Mouse (Mus musculus) left cerebral cortex, postnatal 25 days (tissue): ENCODE results near the gene Dusp18. TPM values are rescaled to one million over a fixed set of nuclear protein-coding genes. Genes with fewer than 3 reads are reported as not detected.

Experiments used
- DNase-seq, 2 experiments: peaks; one replicate each; pipeline ENCODE4 v3.0.0; 2022; ENCODE audit warnings: low spot score in 2 of 2, mixed read lengths in 1 of 2
- intact Hi-C: fragments of 180-260 bp; cut with DNase I; formaldehyde crosslinking; loops from one replicate; pipeline ENCODE4 v1.15.1; 2025
- total RNA-seq, 2 experiments: library from RNA; stranded (reverse); gene quantifications; 2 replicates each; pipeline ENCODE4 v1.2.3; 2021

The Dusp18 gene
- total RNA-seq, 2 experiments from 2014 or later: 28.8 to 32.5 TPM

GRCm38 (mm10) chr11:3920476-3920875 is 25.4 kb downstream of the Dusp18 start:
- intact Hi-C loops: loop anchor here (5.0 kb wide), 1 partner anchor 113 kb away; no protein-coding TSS in a partner anchor

GRCm38 (mm10) chr11:3921281-3921850 is 26.3 kb downstream of the Dusp18 start:
- intact Hi-C loops: loop anchor here (5.0 kb wide), 1 partner anchor 114 kb away; no protein-coding TSS in a partner anchor

More at GRCm38 (mm10) chr11:3920476-3920875, 25.4 kb downstream of the Dusp18 start:
- DNase-seq: no peak

DNA sequence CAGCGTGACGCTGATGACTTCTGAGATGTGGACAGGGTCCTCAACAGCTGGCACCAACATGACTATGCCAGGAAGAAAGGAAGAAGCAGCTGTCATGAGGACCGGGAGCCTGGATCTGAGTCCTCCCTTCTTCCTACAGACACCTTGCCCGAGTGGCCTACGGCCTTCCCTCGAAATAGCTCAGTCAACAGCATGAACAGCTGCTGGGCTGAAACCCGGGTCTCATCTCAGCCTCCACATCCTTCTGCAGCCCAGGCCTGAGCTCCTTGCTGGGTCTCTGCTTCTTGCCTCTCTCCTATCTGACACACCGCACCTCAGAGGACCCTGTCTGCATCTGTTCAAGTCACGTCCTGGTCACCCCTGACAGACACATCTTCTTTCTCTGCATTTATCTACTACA is 27.1 kb downstream of the Dusp18 start:
- intact Hi-C loops: loop anchor here (5.0 kb wide), 1 partner anchor 115 kb away; no protein-coding TSS in a partner anchor
- no peak for DNase-seq

More at GRCm38 (mm10) chr11:3921281-3921850, 26.3 kb downstream of the Dusp18 start:
- peak; percentile 64 to 67 for DNase-seq

GRCm38 (mm10) chr11:3922731-3923130 is 27.7 kb downstream of the Dusp18 start:
- intact Hi-C loops: loop anchor here (5.0 kb wide), 1 partner anchor 115 kb away; no protein-coding TSS in a partner anchor
- DNase-seq: no peak

GRCm38 (mm10) chr11:3925916-3926315 is 30.9 kb downstream of the Dusp18 start:
- intact Hi-C loops: loop anchor here (5.0 kb wide), 1 partner anchor 36 kb away; the partner anchor contains the start of gene Pes1
- DNase-seq: no peak

- intact Hi-C loops: loop anchor here (10.0 kb wide), 1 partner anchor 465 kb away; no protein-coding TSS in a partner anchor
- DNase-seq: no peak
Observed at GRCm38 (mm10) chr11:3930019-3930418, 35.0 kb downstream of the Dusp18 start.

- DNase-seq: no peak
- intact Hi-C loops: loop anchor here (10.0 kb wide), 1 partner anchor 466 kb away; no protein-coding TSS in a partner anchor
Observed at GRCm38 (mm10) chr11:3930931-3931330, 35.9 kb downstream of the Dusp18 start.

DNA sequence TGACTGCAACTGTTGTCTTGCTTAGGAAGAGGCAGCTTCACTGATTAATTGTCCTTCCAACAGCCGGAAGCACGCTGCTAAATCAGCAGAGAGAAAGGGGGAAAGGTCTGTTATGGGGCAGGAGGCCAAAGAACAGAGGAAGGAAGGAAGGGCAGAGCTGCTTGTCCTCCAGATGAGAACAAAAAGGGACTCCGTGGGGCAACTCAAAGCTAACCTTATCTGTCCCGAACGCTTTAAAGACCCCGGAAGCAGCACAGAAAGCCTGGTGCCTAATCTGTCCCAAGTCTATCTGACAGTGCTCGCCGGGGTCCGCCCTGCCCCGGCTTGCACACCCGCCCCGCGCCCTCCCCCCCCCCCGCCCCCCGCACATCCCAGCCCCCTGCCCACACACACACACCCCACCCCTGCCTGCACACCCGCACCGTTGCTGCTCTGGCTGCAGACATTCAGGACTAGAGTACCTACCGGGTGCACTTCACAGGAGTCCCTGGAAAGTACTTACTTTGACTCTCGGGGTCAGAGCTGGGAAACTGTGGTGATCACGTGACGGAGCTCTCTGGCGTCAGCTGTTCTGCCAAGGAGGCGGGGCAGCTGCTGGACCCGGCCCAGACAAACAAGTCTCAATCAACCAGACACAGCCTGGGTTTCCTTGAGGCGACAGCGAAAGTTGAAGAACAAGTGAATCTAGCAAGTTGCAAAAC is 36.6 kb downstream of the Dusp18 start, which contains the start of gene Tcn2:
Gene Tcn2 (minus strand): TSS at position 649 of the 701 bp plus-strand sequence.
- peak; percentile 57 to 61 for DNase-seq
- intact Hi-C loops: loop anchor here (10.0 kb wide), 1 partner anchor 467 kb away; no protein-coding TSS in a partner anchor

DNA sequence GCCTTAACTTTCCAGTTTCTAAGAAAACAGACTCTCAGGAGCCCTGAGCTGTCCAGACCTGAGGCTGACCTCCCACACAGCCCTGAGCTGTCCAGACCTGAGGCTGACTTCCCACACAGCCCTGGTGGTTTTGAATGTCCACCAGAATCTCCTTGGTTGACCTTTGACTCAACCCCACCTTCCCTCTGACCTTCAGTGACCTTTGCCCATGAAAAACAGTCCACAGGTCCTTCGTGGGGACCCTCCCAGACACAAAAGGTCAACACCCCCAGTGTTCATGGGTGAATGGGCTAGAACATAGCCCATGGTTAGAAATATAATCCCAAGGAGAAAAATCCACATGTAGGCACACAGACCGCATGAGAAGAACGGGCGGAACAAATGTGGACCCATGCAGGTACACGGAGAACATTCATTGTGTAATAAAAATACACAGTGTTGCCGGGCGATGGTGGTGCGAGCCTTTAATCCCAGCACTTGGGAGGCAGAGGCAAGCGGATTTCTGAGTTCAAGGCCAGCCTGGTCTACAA is 38.8 kb downstream of the Dusp18 start:
- intact Hi-C loops: loop anchor here (10.0 kb wide), 1 partner anchor 469 kb away; no protein-coding TSS in a partner anchor
- DNase-seq: no peak

GRCm38 (mm10) chr11:3935135-3935534 is 40.1 kb downstream of the Dusp18 start:
- DNase-seq: no peak
- intact Hi-C loops: loop anchor here (10.0 kb wide), 1 partner anchor 470 kb away; no protein-coding TSS in a partner anchor

GRCm38 (mm10) chr11:3936318-3936717 is 41.3 kb downstream of the Dusp18 start:
- DNase-seq: no peak
- intact Hi-C loops: loop anchor here (10.0 kb wide), 1 partner anchor 472 kb away; no protein-coding TSS in a partner anchor

DNA sequence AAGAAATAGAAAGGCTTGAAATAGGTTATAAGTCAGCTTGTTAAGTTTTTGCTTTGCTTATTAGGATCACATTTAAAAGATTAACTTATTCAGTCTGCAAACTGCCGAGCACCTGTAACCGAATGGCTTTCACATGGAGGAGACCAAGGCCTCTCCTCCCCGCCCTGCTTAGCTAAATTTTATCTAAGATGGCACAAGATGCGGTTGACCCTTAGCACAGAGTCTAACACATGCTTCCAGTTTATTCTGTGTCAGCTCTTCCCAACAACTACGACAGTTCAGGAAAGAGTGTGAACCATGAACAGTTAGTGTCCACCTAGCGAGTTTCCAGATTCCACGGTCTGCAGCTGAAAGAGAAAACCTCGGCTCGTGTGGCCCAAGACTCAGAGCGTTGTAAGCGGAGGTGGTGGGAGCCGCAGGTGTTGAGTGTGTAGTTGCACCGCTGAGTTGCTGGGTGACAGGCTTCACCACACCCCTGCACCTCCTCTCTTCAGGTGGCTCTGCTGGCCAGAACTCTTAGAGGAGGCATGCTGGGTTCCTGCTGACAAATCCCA is 42.4 kb downstream of the Dusp18 start:
- intact Hi-C loops: loop anchor here (10.0 kb wide), 1 partner anchor 473 kb away; no protein-coding TSS in a partner anchor
- DNase-seq: no peak

- DNase-seq: no peak
- intact Hi-C loops: no loop called here
Observed at GRCm38 (mm10) chr11:3941371-3941770, 46.3 kb downstream of the Dusp18 start.

DNA sequence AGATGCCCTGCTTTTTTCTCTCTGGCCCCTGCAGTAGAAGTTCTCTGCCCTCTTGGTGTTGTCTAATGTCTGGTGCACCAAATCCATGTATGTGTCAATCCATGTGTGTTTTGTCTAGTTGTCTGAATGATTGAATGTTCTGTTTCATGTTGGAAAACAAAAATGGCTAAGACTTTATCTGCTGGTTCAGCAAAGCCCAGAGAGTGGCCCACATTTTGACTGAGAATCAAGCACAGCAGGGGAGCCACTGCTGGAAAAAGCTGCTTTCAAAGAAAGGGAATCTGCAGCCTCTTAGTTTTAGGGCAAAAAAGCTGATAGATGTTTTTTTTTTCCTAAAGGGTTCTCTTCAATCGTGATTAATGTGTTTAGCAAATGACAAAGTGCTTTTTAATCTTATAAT is 51.3 kb downstream of the Dusp18 start:
- intact Hi-C loops: no loop called here

More for the DNA sequence above, 51.3 kb downstream of the Dusp18 start:
- DNase-seq: no peak

Other genes starting within 250 kb of the Dusp18 start
- gene Morc2a, start 246.0 kb upstream of the Dusp18 start, total RNA-seq: 10 to 100 TPM; 39.6 to 41.9 TPM
- gene Osbp2, start 31.3 kb upstream of the Dusp18 start, total RNA-seq: 100 to 1,000 TPM; 133 TPM
- gene 4921536K21Rik, start 142 bp upstream of the Dusp18 start, total RNA-seq: under 1 TPM; 0.25 to 0.39 TPM
- gene Slc35e4, start 19.4 kb downstream of the Dusp18 start, total RNA-seq: 10 to 100 TPM; 17.9 to 20.5 TPM
- gene Tcn2, start 36.9 kb downstream of the Dusp18 start, total RNA-seq: 10 to 100 TPM; 19.6 to 20.4 TPM
- 10 to 100 TPM; 38.5 to 41.5 TPM for gene Pes1, start 68.7 kb downstream of the Dusp18 start, total RNA-seq
- not detected for gene 4930556J24Rik, start 81.5 kb downstream of the Dusp18 start, total RNA-seq
- 10 to 100 TPM; 13.2 to 15.5 TPM for gene Gal3st1, start 88.4 kb downstream of the Dusp18 start, total RNA-seq
- gene Sec14l4, start 136.2 kb downstream of the Dusp18 start, total RNA-seq: under 1 TPM in 1 of 2 experiments, not detected in 1; 0.21 TPM
- 1 to 10 TPM in 1 of 2 experiments, under 1 TPM in 1; 0.60 to 1.3 TPM for gene Sec14l3, start 169.6 kb downstream of the Dusp18 start, total RNA-seq
- 100 to 1,000 TPM in 1 of 2 experiments, 10 to 100 TPM in 1; 92.3 to 104 TPM for gene Mtfp1, start 200.2 kb downstream of the Dusp18 start, total RNA-seq
- 10 to 100 TPM; 35.6 to 35.8 TPM for gene Sec14l2, start 228.2 kb downstream of the Dusp18 start, total RNA-seq
- 10 to 100 TPM; 28.2 to 31.4 TPM for gene Rnf215, start 240.0 kb downstream of the Dusp18 start, total RNA-seq